Mouse (Mus musculus) heart, adult 2 months (tissue): ENCODE measurements around the gene Kifc3. TPM values are rescaled to one million over a fixed set of nuclear protein-coding genes. Genes with fewer than 3 reads are reported as not detected.

ENCODE experiments used
- DNase-seq, 2 experiments: peaks; one replicate each; pipeline ENCODE4 v3.0.0; 2021
- H3K27ac ChIP-seq: fragments of 200-600 bp; 2 replicates; pipeline ENCODE4 v1.8.1; 2022
- H3K27me3 ChIP-seq: fragments of 200-500 bp; 2 replicates; pipeline ENCODE4 v1.6.1; 2012; ENCODE audit warnings: mild to moderate bottlenecking, low read length, inconsistent platforms, mixed read lengths; ENCODE audit not compliant: control insufficient read depth, insufficient read depth
- H3K36me3 ChIP-seq: fragments of 200-500 bp; 2 replicates; pipeline ENCODE4 v1.6.1; 2012; ENCODE audit warnings: low read length, inconsistent platforms; ENCODE audit not compliant: control insufficient read depth, insufficient read depth
- H3K4me1 ChIP-seq: fragments of 200-500 bp; 2 replicates; pipeline ENCODE4 v1.6.1; 2011; ENCODE audit warnings: low read length; ENCODE audit not compliant: control insufficient read depth, insufficient read depth
- H3K4me3 ChIP-seq: fragments of 200-600 bp; 2 replicates; pipeline ENCODE4 v1.8.1; 2022
- H3K79me2 ChIP-seq: fragments of 200-500 bp; replicated peaks from 2 replicates; pipeline ENCODE4 v1.6.1; 2012; ENCODE audit warnings: mild to moderate bottlenecking, inconsistent platforms, low read length, moderate library complexity, mixed read lengths; ENCODE audit not compliant: control insufficient read depth, insufficient read depth
- H3K9ac ChIP-seq: fragments of 200-500 bp; 2 replicates; pipeline ENCODE4 v1.6.1; 2012; ENCODE audit warnings: low read depth, mild to moderate bottlenecking, control low read depth, inconsistent platforms, low read length, mixed read lengths
- CTCF ChIP-seq: fragments of 200-600 bp; IDR thresholded peaks from 2 replicates; pipeline ENCODE4 v1.8.1; 2022; ENCODE audit warnings: antibody characterized with exemption, mild to moderate bottlenecking, moderate library complexity
- EP300 ChIP-seq: fragments of 200-500 bp; IDR thresholded peaks from 2 replicates; pipeline ENCODE4 v1.6.1; 2011; ENCODE audit warnings: low read depth, low read length, control low read depth; ENCODE audit not compliant: insufficient read depth
- POLR2A ChIP-seq: fragments of 200-500 bp; IDR thresholded peaks from 2 replicates; pipeline ENCODE4 v1.6.1; 2011; ENCODE audit warnings: mild to moderate bottlenecking, low read depth, low read length, control low read depth; ENCODE audit not compliant: insufficient read depth
- WGBS: fragments of 180-500 bp; shearing (Covaris S2); methylation state at CpG from one replicate; pipeline ENCODE4 v1.1.7; 2018; 5-methylcytosine and 5-hydroxymethylcytosine counted together
- intact Hi-C: fragments of 180-260 bp; cut with DNase I; formaldehyde crosslinking; loops from one replicate; pipeline ENCODE4 v1.15.1; 2025
- polyA plus RNA-seq: library from polyadenylated mRNA; depleted of rRNA; stranded (reverse); fragments of >200 nt; gene quantifications from 2 replicates; pipeline ENCODE4 v1.2.3, GENCODE M21; 2012
- total RNA-seq, 2 experiments: library from RNA; stranded (reverse); gene quantifications; 2 replicates each; pipeline ENCODE4 v1.2.3; 2021

The Kifc3 gene
- total and polyA plus RNA-seq, 3 experiments: 58.7 to 93.4 (median 76.2) TPM

- Histone ChIP-seq H3K27me3 (no peaks in the 10 kb centered on the region), H3K9ac (no peak overlapping the region), H3K4me3 (no peak overlapping the region), H3K36me3 (peaks cover 8% of the 10 kb centered on the region), H3K27ac (no peak overlapping the region), H3K4me1 (peaks cover 21% of the 10 kb centered on the region), H3K79me2 (peaks cover 4% of the 10 kb centered on the region; the same call in 1 of the 2 replicates)
- intact Hi-C loops: no loop called here
- TF ChIP-seq CTCF (peak; percentile 38), POLR2A (no peak)
- 48% methylated on average over 3 of the region's 3 CpGs for WGBS
- DNase-seq: no peak
Measured at GRCm38 (mm10) chr8:95135242-95135641, 67.4 kb downstream of the Kifc3 start.

- Histone ChIP-seq H3K9ac (no peak overlapping the region), H3K4me3 (no peak overlapping the region), H3K4me1 (peaks cover 22% of the 10 kb centered on the region), H3K79me2 (peaks cover 4% of the 10 kb centered on the region; the same call in 1 of the 2 replicates), H3K36me3 (peaks cover 8% of the 10 kb centered on the region), H3K27ac (no peak overlapping the region), H3K27me3 (no peaks in the 10 kb centered on the region)
- intact Hi-C loops: no loop called here
- DNase-seq: no peak
- no peak for TF ChIP-seq POLR2A
- TF ChIP-seq EP300: no peak
- TF ChIP-seq CTCF: no peak
- WGBS: 77% methylated on average over 2 of the region's 2 CpGs
Measured at GRCm38 (mm10) chr8:95134186-95134585, 68.4 kb downstream of the Kifc3 start.

- Histone ChIP-seq H3K4me1 (peaks cover 18% of the 10 kb centered on the region), H3K27ac (peak overlapping the region; percentile 81), H3K27me3 (no peaks in the 10 kb centered on the region), H3K36me3 (peaks cover 3% of the 10 kb centered on the region), H3K9ac (no peak overlapping the region), H3K4me3 (no peak overlapping the region; the same call in 1 of the 2 replicates), H3K79me2 (peaks cover 3% of the 10 kb centered on the region; the same call in 1 of the 2 replicates)
- WGBS: 58% methylated on average over 5 of the region's 5 CpGs
- TF ChIP-seq CTCF (no peak), EP300 (no peak), POLR2A (no peak)
- intact Hi-C loops: loop anchor here (1.0 kb wide), 1 partner anchor 8 kb away; no protein-coding TSS in a partner anchor
- no peak for DNase-seq
Measured at GRCm38 (mm10) chr8:95131983-95132382, 70.6 kb downstream of the Kifc3 start.

GRCm38 (mm10) chr8:95130966-95131537, 71.6 kb downstream of the Kifc3 start:
- no peak overlapping the region for H3K9ac ChIP-seq
- intact Hi-C loops: loop anchor here (1.0 kb wide), 1 partner anchor 9 kb away; no protein-coding TSS in a partner anchor
- DNase-seq: peak; percentile 65 to 78
- H3K27ac ChIP-seq: peak overlapping the region; percentile 81
- 0 out of 2 replicates have a peak, but pooled peaks cover 5% of the 10 kb centered on the region for H3K79me2 ChIP-seq
- peak overlapping the region; percentile 19; the same call in 1 of the 2 replicates for H3K4me3 ChIP-seq
- H3K27me3 ChIP-seq: no peaks in the 10 kb centered on the region
- WGBS: 34% methylated on average over 15 of the region's 15 CpGs
- TF ChIP-seq CTCF: no peak
- TF ChIP-seq POLR2A: no peak
- TF ChIP-seq EP300: no peak
- peaks cover 16% of the 10 kb centered on the region for H3K4me1 ChIP-seq
- peaks cover 3% of the 10 kb centered on the region for H3K36me3 ChIP-seq

- H3K36me3 ChIP-seq: peaks cover 3% of the 10 kb centered on the region
- no peaks in the 10 kb centered on the region for H3K27me3 ChIP-seq
- WGBS: 89% methylated on average over 11 of the region's 11 CpGs
- H3K27ac ChIP-seq: no peak overlapping the region
- no peak overlapping the region for H3K4me3 ChIP-seq
- H3K9ac ChIP-seq: no peak overlapping the region
- H3K4me1 ChIP-seq: peaks cover 16% of the 10 kb centered on the region
- TF ChIP-seq POLR2A (no peak), CTCF (no peak), EP300 (no peak)
- intact Hi-C loops: no loop called here
- H3K79me2 ChIP-seq: 0 out of 2 replicates have a peak, but pooled peaks cover 4% of the 10 kb centered on the region
- no peak for DNase-seq
Measured at GRCm38 (mm10) chr8:95128750-95129260, 73.8 kb downstream of the Kifc3 start.

GRCm38 (mm10) chr8:95127658-95128057, 75.0 kb downstream of the Kifc3 start:
- Histone ChIP-seq H3K4me1 (peaks cover 14% of the 10 kb centered on the region), H3K4me3 (no peak overlapping the region), H3K27me3 (no peaks in the 10 kb centered on the region), H3K36me3 (peaks cover 7% of the 10 kb centered on the region), H3K79me2 (0 out of 2 replicates have a peak, but pooled peaks cover 4% of the 10 kb centered on the region), H3K27ac (no peak overlapping the region), H3K9ac (no peak overlapping the region)
- WGBS: 50% methylated on average over 9 of the region's 9 CpGs
- intact Hi-C loops: no loop called here
- DNase-seq: no peak
- no peak for TF ChIP-seq CTCF
